Mouse (Mus musculus) kidney, postnatal 0 days (tissue): ENCODE results near the gene Blnk. TPM values are rescaled to one million over a fixed set of nuclear protein-coding genes. Genes with fewer than 3 reads are reported as not detected.

Source experiments
- ATAC-seq: fragments of 200-750 bp; cut with Nextera tagmentation; replicated peaks from 2 replicates; pipeline ENCODE4 v1.8.0; 2017; ENCODE audit warnings: low read depth, moderate number of reproducible peaks, moderate TSS enrichment, moderate library complexity; ENCODE audit not compliant: low FRiP score
- DNase-seq: peaks from one replicate; pipeline ENCODE4 v3.0.0-alpha.2; 2016; ENCODE audit warnings: low spot score
- H3K27ac ChIP-seq: fragments of 300-500 bp; sonication (generic); 2 replicates; pipeline ENCODE4 v1.5.1; 2014; ENCODE audit warnings: mild to moderate bottlenecking
- H3K27me3 ChIP-seq: fragments of 300-500 bp; sonication (generic); 2 replicates; pipeline ENCODE4 v1.6.1; 2014; ENCODE audit warnings: low read length, mixed read lengths; ENCODE audit not compliant: insufficient read depth
- H3K36me3 ChIP-seq: fragments of 300-500 bp; sonication (generic); 2 replicates; pipeline ENCODE4 v1.6.1; 2014; ENCODE audit warnings: low read length, mixed read lengths; ENCODE audit not compliant: insufficient read depth
- H3K4me1 ChIP-seq: fragments of 300-500 bp; sonication (generic); replicated peaks from 2 replicates; pipeline ENCODE4 v1.6.1; 2014; ENCODE audit warnings: antibody characterized with exemption, low read length, mixed read lengths; ENCODE audit not compliant: insufficient read depth
- H3K4me2 ChIP-seq: fragments of 300-500 bp; sonication (generic); 2 replicates; pipeline ENCODE4 v1.6.1; 2014; ENCODE audit warnings: mild to moderate bottlenecking, low read length, moderate library complexity, mixed read lengths
- H3K4me3 ChIP-seq: fragments of 300-500 bp; sonication (generic); replicated peaks from 2 replicates; pipeline ENCODE4 v1.5.1; 2014; ENCODE audit warnings: low read depth, low read length
- H3K9ac ChIP-seq: fragments of 300-500 bp; sonication (generic); 2 replicates; pipeline ENCODE4 v1.6.1; 2014; ENCODE audit warnings: low read depth, low read length
- H3K9me3 ChIP-seq: fragments of 300-500 bp; sonication (generic); replicated peaks from 2 replicates; pipeline ENCODE4 v1.6.1; 2016; ENCODE audit warnings: low read length, inconsistent platforms, mixed read lengths
- CTCF ChIP-seq: IDR thresholded peaks from 2 replicates; pipeline ENCODE4 v1.5.1; 2016; ENCODE audit warnings: antibody characterized with exemption, low read depth, mild to moderate bottlenecking, moderate library complexity
- WGBS: fragments of 180-500 bp; shearing (Covaris S2); extraction: QIAGEN DNeasy Blood & Tissue Kit; methylation state at CpG from one replicate; pipeline ENCODE4 v1.1.7; 2014; 5-methylcytosine and 5-hydroxymethylcytosine counted together
- polyA plus RNA-seq: library from polyadenylated mRNA; unstranded; fragments of >200 nt; fragmentation: Nextera tagmentation; extraction: Ambion mirVana; gene quantifications from 2 replicates; pipeline ENCODE4 v1.2.1, GENCODE M21; 2015

Gene Blnk
- polyA plus RNA-seq, 1 experiment from 2014 or later, result 29.9 TPM

DNA sequence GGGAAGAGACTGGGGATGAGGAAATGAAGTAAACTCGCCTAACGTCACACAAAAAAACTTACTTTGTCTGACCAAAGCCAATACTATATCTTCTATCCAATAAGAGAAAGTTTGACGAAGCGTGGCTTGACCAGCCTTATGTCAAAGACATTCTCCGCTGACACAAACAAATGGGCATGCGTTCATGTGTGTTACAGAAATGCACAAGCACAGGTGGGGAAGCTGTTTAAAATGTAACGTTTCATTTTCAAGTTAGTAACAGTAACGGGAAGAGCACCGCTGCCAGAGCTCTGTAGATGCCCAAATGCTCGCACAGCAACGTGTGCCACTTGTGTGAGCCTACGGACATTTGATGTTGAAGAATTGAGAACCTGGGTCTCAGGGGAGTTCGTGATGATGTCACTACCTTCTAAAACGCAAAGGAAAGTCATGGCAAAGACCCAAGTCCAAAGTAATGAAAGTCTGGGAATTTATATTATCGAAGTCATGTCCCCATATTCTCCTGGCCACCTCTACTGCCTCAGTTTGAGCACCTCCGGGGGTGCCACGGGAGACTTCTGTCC is 3.5 kb downstream of the Blnk start:
- Histone ChIP-seq H3K9ac (no peak overlapping the region), H3K27ac (no peak overlapping the region), H3K36me3 (no peaks in the 10 kb centered on the region), H3K4me1 (peaks cover 4% of the 10 kb centered on the region; the same call in 1 of the 2 replicates), H3K9me3 (no peaks in the 10 kb centered on the region), H3K4me3 (no peak overlapping the region), H3K4me2 (no peak overlapping the region), H3K27me3 (no peaks in the 10 kb centered on the region)
- TF ChIP-seq CTCF, result no peak
- ATAC-seq (no peak), DNase-seq (no peak)
- WGBS, result 87% methylated on average over 17 of the region's 17 CpGs

DNA sequence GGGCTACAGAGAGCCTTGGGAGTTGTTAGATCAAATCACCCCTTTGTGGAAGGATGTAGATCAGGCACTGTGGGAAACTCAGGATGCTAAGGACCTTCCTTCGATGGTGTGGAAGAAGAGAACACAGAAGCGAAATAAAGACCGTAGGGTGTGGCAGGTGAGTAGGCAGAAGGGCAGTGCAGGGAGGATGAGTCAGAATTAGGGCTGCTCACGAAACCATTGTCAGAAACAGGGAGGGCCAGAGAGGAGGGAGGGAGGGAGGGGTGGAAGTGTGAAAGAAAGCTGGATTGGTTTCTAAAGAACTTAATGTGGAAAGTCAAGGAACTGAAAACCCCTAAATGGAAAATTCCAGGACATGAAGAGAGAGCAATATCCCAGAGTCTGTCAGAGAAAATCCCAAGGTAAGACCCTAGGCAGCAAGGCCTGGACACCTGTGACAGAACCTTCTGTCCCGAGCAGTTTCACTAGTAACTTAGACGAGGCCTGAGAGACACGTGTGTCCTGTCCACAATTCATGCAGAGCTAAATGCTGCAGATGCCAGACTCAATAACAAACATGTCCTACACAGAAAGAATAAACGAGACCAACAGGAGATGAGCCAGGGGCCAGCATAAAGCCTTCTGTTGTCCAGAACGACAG is 4.3 kb downstream of the Blnk start:
- no peak for TF ChIP-seq CTCF
- Histone ChIP-seq H3K4me3 (no peak overlapping the region), H3K27me3 (no peaks in the 10 kb centered on the region), H3K27ac (no peak overlapping the region), H3K9me3 (no peaks in the 10 kb centered on the region), H3K36me3 (no peaks in the 10 kb centered on the region), H3K9ac (no peak overlapping the region), H3K4me2 (no peak overlapping the region), H3K4me1 (peaks cover 4% of the 10 kb centered on the region; the same call in 1 of the 2 replicates)
- ATAC-seq, result no peak
- no peak for DNase-seq
- WGBS, result 75% methylated on average over 9 of the region's 9 CpGs

DNA sequence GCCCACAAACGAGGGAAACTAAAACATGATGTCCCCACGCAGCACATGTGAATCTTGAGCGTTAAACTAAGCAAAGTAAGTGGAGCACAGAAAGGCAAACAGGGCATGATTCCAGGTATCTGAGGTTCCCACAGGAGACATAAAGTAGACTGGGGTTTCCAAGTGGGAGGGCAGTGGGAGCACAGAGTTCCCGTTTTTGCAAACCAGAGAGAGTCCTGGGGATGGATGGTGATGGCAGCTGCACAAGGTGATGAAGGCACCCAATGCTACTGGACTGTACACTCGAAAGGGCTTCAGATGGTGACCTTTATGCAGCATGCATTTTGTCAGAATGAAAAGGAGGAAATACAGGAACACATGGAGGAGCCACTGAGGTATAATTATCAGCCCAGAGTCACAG is 5.5 kb downstream of the Blnk start:
- Histone ChIP-seq H3K4me3 (no peak overlapping the region), H3K9ac (no peak overlapping the region), H3K27ac (no peak overlapping the region), H3K4me1 (no peaks in the 10 kb centered on the region), H3K4me2 (no peak overlapping the region), H3K36me3 (no peaks in the 10 kb centered on the region), H3K27me3 (no peaks in the 10 kb centered on the region), H3K9me3 (no peaks in the 10 kb centered on the region)
- 81% methylated on average over 5 of the region's 5 CpGs for WGBS
- ATAC-seq (no peak), DNase-seq (no peak)
- TF ChIP-seq CTCF, result no peak

DNA sequence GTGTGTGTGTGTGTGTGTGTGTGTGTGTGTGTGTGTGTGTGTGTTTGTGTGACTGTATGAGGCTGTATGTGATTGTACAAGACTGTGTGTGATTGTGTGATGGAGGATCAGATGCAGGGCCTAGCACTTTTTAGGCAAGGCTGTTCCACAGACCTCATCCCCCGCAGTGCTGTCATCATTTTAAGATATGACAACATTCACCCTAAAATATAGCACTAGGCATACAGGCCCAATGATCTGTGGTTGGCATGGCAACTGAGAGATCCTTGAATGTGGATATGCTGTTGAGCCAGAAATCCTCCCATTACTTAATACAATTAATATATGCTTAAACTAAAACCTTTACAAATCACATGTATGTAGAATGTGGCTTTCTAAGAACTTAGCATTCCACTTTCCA is 9.8 kb downstream of the Blnk start:
- 86% methylated on average over 1 of the region's 1 CpGs for WGBS
- no peaks in the 10 kb centered on the region for H3K27me3 ChIP-seq

DNA sequence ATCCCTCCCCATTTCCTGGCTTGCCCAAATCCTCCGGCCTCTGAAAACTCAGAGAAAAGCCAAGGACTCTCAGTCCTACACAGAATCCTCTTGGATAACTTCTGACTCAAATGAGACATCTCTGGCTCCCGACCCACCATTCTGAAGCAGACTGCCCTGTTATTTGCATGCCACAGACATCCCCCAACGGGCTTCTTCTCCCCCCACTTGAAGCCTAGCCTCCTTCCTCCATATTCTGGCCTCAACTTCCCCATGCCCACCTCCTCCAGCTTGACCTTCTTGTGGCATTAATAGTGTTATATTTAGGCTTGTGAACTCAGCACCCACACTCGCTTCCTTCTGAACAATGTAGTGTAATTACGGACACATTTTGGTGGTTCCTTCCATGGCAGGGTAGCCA is 13.7 kb downstream of the Blnk start:
- ATAC-seq (no peak), DNase-seq (no peak)
- H3K36me3 ChIP-seq, result no peaks in the 10 kb centered on the region
- H3K4me3 ChIP-seq, result no peak overlapping the region
- H3K4me2 ChIP-seq, result no peak overlapping the region
- no peak for TF ChIP-seq CTCF
- H3K9me3 ChIP-seq, result no peaks in the 10 kb centered on the region
- H3K9ac ChIP-seq, result no peak overlapping the region
- WGBS, result 76% methylated on average over 5 of the region's 5 CpGs
- H3K4me1 ChIP-seq, result no peaks in the 10 kb centered on the region
- H3K27me3 ChIP-seq, result no peaks in the 10 kb centered on the region
- H3K27ac ChIP-seq, result no peak overlapping the region

More for the DNA sequence above, 9.8 kb downstream of the Blnk start:
- no peaks in the 10 kb centered on the region for H3K9me3 ChIP-seq
- no peaks in the 10 kb centered on the region for H3K36me3 ChIP-seq
- no peak overlapping the region for H3K4me2 ChIP-seq
- no peak for DNase-seq
- no peak for TF ChIP-seq CTCF
- no peak overlapping the region for H3K4me3 ChIP-seq
- no peaks in the 10 kb centered on the region for H3K4me1 ChIP-seq
- H3K9ac ChIP-seq, result no peak overlapping the region
- ATAC-seq, result no peak
- H3K27ac ChIP-seq, result no peak overlapping the region

DNA sequence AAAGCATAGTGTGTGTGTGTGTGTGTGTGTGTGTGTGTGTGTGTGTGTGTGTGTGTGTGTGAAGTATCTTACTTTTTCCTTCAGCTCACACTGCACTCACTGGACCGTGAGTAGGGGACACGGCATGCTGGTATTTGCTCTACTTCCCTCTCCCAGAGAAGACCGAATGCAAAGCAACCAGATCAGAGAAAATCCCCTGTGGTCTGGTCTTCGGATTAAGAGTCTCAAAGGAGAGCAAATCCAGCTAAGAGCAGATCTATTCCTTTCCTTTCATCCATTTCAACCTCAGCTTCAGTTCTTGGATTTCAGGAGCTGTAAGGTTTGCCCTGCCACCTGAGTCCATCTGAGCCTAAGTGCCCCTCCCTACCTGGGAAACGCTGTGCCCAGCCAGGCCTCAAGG is 16.3 kb downstream of the Blnk start:
- Histone ChIP-seq H3K9ac (no peak overlapping the region), H3K4me3 (no peak overlapping the region), H3K27me3 (no peaks in the 10 kb centered on the region), H3K27ac (no peak overlapping the region), H3K36me3 (no peaks in the 10 kb centered on the region), H3K9me3 (no peaks in the 10 kb centered on the region), H3K4me1 (no peaks in the 10 kb centered on the region), H3K4me2 (no peak overlapping the region)
- no peak for DNase-seq
- TF ChIP-seq CTCF, result no peak
- ATAC-seq, result no peak
- WGBS, result 44% methylated on average over 5 of the region's 5 CpGs
